Comparison of ENCODE assay signal across 9 mouse cellular contexts in genomic region chr3:106548971-106549370, GRCm38 (mm10). TPM values are rescaled to one million over a fixed set of nuclear protein-coding genes. Genes with fewer than 3 reads are reported as not detected.
DNase-seq lines count a peak whose midpoint lies in the region; ATAC-seq and TF ChIP-seq lines count a peak whose summit lies in the region.
"Had no signal": no experiment of that assay in that cellular context is flagged by ENCODE, and none has a peak within 500 bp of the region (broad histone marks: within the 10 kb centered on the region; RNA-seq: fewer than 3 reads in every experiment).

No protein-coding gene starts in this region.

- peaks cover 12% of the 10 kb centered on the region for H3K4me1 ChIP-seq in embryonic facial prominence, embryonic 14.5 days (ENCODE audit: control insufficient read depth, insufficient read depth, low read length)
- peaks cover 7% of the 10 kb centered on the region; the same call in 1 of the 2 replicates for H3K4me1 ChIP-seq in intestine, postnatal 0 days (replicated peaks; ENCODE audit: control insufficient read depth, insufficient read depth, low read length)
- H3K4me1 ChIP-seq in midbrain, embryonic 16.5 days (ENCODE audit: control insufficient read depth, insufficient read depth, low read length), result peaks cover 22% of the 10 kb centered on the region

- H3K27me3 ChIP-seq in embryonic facial prominence, embryonic 14.5 days (replicated peaks; ENCODE audit: control insufficient read depth, insufficient read depth, low read length), result no peaks in the 10 kb centered on the region
- no peaks in the 10 kb centered on the region for H3K27me3 ChIP-seq in intestine, postnatal 0 days (replicated peaks; ENCODE audit: control insufficient read depth, insufficient read depth, low read length)
- no peaks in the 10 kb centered on the region for H3K27me3 ChIP-seq in midbrain, embryonic 16.5 days (ENCODE audit: control insufficient read depth, insufficient read depth, low read depth, low read length)

- no peak overlapping the region for H3K9ac ChIP-seq in embryonic facial prominence, embryonic 14.5 days (ENCODE audit: low read depth, low read length)
- H3K9ac ChIP-seq in intestine, postnatal 0 days (ENCODE audit: low read depth, low read length), result no peak overlapping the region
- 0 out of 2 replicates have a peak overlapping the region, but pooled peaks have one; percentile 30 for H3K9ac ChIP-seq in midbrain, embryonic 16.5 days (ENCODE audit: low read depth, low read length)

- peak overlapping the region; percentile 90; the same call in 1 of the 2 replicates for H3K4me3 ChIP-seq in embryonic facial prominence, embryonic 14.5 days (ENCODE audit: low read depth, low read length)
- peak overlapping the region; percentile 86; the same call in 1 of the 2 replicates for H3K4me3 ChIP-seq in intestine, postnatal 0 days (ENCODE audit: low read depth, low read length)
- H3K4me3 ChIP-seq in midbrain, embryonic 16.5 days (ENCODE audit: low read depth, low read length), result peak overlapping the region; percentile 26

- ATAC-seq in embryonic facial prominence, embryonic 14.5 days (ENCODE audit: low read depth), result no peak
- ATAC-seq in intestine, postnatal 0 days, result no peak
- no peak for ATAC-seq in midbrain, embryonic 16.5 days

- WGBS in embryonic facial prominence, embryonic 14.5 days, result 35% methylated on average over 3 of the region's 3 CpGs
- 6% methylated on average over 3 of the region's 3 CpGs for WGBS in intestine, postnatal 0 days
- 41% methylated on average over 3 of the region's 3 CpGs for WGBS in midbrain, embryonic 16.5 days

- peak overlapping the region; percentile 10; the same call in 1 of the 2 replicates for H3K27ac ChIP-seq in embryonic facial prominence, embryonic 14.5 days (replicated peaks; ENCODE audit: low read depth, low read length)
- no peak overlapping the region for H3K27ac ChIP-seq in intestine, postnatal 0 days (ENCODE audit: low read depth, low read length)
- no peak overlapping the region for H3K27ac ChIP-seq in midbrain, embryonic 16.5 days (ENCODE audit: low read length)

- peak overlapping the region; percentile 71; the same call in 1 of the 2 replicates for H3K4me2 ChIP-seq in embryonic facial prominence, embryonic 14.5 days (ENCODE audit: low read depth, low read length)
- H3K4me2 ChIP-seq in intestine, postnatal 0 days (replicated peaks; ENCODE audit: low read depth), result peak overlapping the region; percentile 72
- H3K4me2 ChIP-seq in midbrain, embryonic 16.5 days (ENCODE audit: low read length), result peak overlapping the region; percentile 50

- TF ChIP-seq CTCF in intestine, postnatal 0 days (IDR thresholded peaks at IDR 0.05; ENCODE audit: low read depth), result no peak

- H3K36me3 ChIP-seq in embryonic facial prominence, embryonic 14.5 days (ENCODE audit: control insufficient read depth, insufficient read depth, low read length), result peaks cover 15% of the 10 kb centered on the region
- peaks cover 15% of the 10 kb centered on the region for H3K36me3 ChIP-seq in intestine, postnatal 0 days (ENCODE audit: control insufficient read depth, insufficient read depth)
- H3K36me3 ChIP-seq in midbrain, embryonic 16.5 days (ENCODE audit: control insufficient read depth, insufficient read depth, low read length), result peaks cover 3% of the 10 kb centered on the region; the same call in 1 of the 2 replicates

- peak; percentile 59 for DNase-seq in kidney, adult 9 months
- DNase-seq in kidney, adult 18-20 months, result no peak
- DNase-seq in embryonic facial prominence, embryonic 14.5 days (ENCODE audit: low spot score), result no peak
- DNase-seq in urinary bladder, adult 18-20 months (ENCODE audit: low spot score in 2 of 2), result no peak
- no peak for DNase-seq in embryo, embryonic 10 days (ENCODE audit: low spot score)
- no peak for DNase-seq in layer of hippocampus, postnatal 25 days (ENCODE audit: extremely low spot score in 1 of 2, low spot score in 1 of 2)
- DNase-seq: cerebellum, adult 11-12 months had no signal

- H3K9me3 ChIP-seq in embryonic facial prominence, embryonic 14.5 days (ENCODE audit: control insufficient read depth, low read length), result no peaks in the 10 kb centered on the region
- no peaks in the 10 kb centered on the region for H3K9me3 ChIP-seq in intestine, postnatal 0 days (ENCODE audit: control insufficient read depth)
- H3K9me3 ChIP-seq in midbrain, embryonic 16.5 days (replicated peaks; ENCODE audit: control insufficient read depth, low read length, poor library complexity, severe bottlenecking), result no peaks in the 10 kb centered on the region

RNA-seq across cellular contexts. Expression of gene Cept1, which starts 1.4 kb away (rescaled TPM):
- polyA plus RNA-seq in embryonic facial prominence, embryonic 14.5 days (2014; fragmentation: Nextera tagmentation; extraction: Ambion mirVana), result 65.9 and 67.9 TPM in 2 replicates
- polyA plus RNA-seq in intestine, postnatal 0 days (2015; fragmentation: Nextera tagmentation; extraction: Ambion mirVana), result 67.9 and 71.3 TPM in 2 replicates
- 47.8 and 51.1 TPM in 2 replicates for polyA plus RNA-seq in midbrain, embryonic 16.5 days (2015; fragmentation: Nextera tagmentation; extraction: Ambion mirVana)
- total RNA-seq in layer of hippocampus, postnatal 25 days (2021), result 10 to 100 TPM; 43.9 to 49.5 TPM

RNA-seq across cellular contexts. Expression of gene Dram2, which starts 1.4 kb away (rescaled TPM):
- 67.1 and 69.9 TPM in 2 replicates for polyA plus RNA-seq in embryonic facial prominence, embryonic 14.5 days (2014; fragmentation: Nextera tagmentation; extraction: Ambion mirVana)
- polyA plus RNA-seq in intestine, postnatal 0 days (2015; fragmentation: Nextera tagmentation; extraction: Ambion mirVana), result 122 and 131 TPM in 2 replicates
- 67.1 and 67.2 TPM in 2 replicates for polyA plus RNA-seq in midbrain, embryonic 16.5 days (2015; fragmentation: Nextera tagmentation; extraction: Ambion mirVana)
- total RNA-seq in layer of hippocampus, postnatal 25 days (2021), result 10 to 100 TPM; 39.2 to 40.2 TPM

Comparison
In these comparisons a context has a peak if more than half of its experiments do, and no peak if none do; other contexts are left out.
1. H3K4me3 ChIP-seq: peak in every context shown above with its lines; median percentile 90 in embryonic facial prominence, embryonic 14.5 days; 86 in intestine, postnatal 0 days; 26 in midbrain, embryonic 16.5 days.